Mouse (Mus musculus) kidney, postnatal 25 days (tissue): ENCODE measurements around the gene Tmem198.

Experiments used
- DNase-seq, 2 experiments: peaks; one replicate each; pipeline ENCODE4 v3.0.0; 2021; ENCODE audit warnings: mixed read lengths in 2 of 2

Tmem198 gene

DNA sequence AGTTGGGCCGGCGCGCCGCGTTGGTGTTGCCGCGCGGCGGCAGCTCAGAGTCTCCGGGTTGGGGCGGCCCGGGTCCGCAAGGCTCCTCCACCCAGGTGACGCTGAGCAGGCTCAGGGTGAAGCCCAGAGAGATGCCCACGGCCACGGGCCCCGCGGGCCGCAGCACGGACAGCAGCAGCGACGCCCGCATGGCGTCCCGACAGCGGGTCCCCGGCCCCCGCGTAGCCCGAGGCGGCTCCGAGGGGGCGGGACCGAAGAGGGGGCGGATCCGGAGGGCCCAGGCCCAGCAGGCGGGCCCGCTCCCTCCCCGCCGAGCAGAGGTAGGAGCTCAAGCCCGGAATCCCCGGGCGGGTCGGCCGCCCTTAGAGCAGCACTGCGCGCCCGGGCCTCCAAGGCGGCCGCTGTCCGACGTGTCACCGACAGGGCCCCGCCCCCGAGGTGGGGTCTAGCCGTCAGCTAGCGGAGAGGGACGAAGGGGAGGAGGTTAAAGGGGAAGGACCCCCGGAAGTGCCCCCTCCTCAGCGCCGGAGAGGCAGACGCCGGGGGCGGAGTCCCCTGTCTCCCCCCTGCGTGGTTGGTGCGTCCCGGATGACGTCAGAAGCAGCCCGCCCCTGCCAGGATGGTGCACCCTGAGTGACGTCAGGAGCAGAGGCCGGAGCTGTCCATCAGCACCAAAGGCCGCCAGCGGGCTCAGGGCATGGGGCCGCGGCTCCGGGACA lies at the start of gene Tmem198, which contains the start of gene Chpf:
TSS of gene Tmem198 (plus strand) at position 617 of the 719 bp plus-strand sequence.
TSS of gene Chpf (minus strand) at position 392 of the 719 bp plus-strand sequence.
- peak; percentile 97 to 98 for DNase-seq

DNA sequence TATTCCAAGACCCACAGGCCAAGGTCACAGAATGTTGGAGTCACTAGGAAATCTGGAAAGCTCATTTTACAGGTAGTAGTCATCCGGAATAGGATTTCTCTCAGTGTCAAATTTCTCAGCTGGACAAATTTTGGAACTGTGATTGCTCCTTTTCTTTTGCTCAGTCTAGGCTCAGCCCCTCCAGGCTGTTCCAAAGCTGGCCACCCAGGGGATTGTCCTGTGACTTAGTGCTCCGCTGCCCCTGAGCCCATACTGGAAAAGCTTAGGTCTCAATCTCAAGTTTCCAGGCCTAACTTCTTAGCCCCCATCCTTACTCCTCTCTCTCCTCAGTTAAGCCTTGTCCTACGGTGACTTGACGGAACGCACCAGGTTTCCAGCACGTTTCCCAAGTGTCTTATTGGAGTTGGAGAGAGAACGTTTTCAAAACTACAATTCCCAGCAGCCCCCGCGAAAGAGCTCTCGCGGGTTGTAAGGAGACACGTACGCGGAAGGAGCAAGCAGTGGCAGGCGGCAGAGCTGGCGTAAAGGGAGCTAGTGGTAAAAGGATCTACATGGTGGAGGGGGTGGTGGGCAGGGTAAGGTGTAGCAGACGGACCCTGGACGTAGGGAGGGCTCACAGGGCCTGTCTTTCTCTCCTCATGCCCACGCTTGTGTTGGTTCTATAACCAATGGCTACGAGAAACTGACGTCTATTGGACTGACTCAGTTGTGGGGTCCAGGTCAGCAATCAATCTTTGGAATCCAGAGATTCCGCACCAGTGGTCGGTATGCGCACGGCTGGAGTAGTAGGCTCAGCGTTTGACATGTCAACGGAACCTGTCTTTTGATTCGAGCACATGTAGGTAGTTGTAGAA lies 43.6 kb upstream of the Tmem198 start, which contains the start of gene Gmppa:
TSS of gene Gmppa (plus strand) at position 456 of the 854 bp plus-strand sequence.
- peak; percentile 87 to 92 for DNase-seq

DNA sequence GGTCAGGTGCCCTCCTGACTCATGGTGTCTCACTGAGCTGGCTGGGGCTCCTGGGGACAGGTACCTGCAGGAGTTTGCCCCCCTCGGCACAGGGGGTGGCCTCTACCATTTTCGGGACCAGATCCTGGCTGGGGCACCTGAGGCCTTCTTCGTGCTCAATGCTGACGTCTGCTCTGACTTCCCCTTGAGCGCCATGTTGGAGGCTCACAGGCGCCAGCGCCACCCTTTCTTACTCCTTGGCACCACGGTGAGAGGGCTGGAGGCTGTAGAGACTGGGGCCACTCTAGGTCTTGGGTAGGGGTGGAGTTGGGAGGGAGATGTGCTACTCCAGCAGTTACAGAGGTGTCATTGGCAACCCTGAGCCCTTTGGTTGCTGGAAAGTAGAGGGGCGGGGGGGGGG lies 40.5 kb upstream of the Tmem198 start:
- DNase-seq = no peak

DNA sequence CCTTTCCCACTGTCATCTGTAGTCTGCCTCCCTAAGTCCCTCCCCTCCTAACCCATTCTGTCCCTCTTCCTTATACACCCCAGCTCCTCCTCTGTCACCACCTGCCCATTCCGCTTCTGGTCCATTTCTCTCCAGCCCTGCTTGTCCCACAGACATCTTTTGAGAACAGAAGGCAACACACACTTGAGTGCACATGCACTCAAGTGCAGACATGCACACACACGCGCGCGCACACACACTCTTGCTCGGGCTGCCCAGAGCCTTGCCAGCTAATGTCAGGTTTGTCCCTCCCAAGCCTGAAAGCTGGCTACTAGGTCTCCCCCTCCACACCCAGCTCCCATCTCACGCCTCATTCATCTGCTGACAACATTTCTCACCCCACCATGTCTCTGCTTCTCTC lies 38.7 kb upstream of the Tmem198 start:
- no peak for DNase-seq

DNA sequence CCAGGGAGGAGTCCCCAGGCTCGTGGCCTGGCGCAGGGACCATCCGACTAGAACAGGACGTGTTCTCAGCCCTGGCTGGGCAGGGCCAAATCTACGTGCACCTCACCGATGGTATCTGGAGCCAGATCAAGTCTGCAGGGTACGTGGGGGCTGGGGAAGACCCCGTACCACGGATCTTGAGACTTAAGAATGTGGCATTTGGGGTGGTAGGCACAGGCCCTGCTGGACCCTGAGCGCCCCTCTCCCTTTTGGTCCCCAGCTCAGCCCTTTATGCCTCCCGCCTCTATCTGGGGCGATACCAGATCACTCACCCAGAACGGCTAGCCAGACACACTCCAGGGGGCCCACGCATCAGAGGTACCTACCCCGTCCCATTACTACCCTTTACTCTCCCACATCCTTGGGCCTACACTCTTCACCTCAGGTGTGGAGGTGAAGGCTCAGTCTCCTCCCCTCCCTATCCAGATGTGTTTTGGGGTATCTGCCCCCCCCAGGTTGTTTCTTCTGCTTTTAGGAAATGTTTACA lies 37.8 kb upstream of the Tmem198 start:
- DNase-seq = no peak

DNA sequence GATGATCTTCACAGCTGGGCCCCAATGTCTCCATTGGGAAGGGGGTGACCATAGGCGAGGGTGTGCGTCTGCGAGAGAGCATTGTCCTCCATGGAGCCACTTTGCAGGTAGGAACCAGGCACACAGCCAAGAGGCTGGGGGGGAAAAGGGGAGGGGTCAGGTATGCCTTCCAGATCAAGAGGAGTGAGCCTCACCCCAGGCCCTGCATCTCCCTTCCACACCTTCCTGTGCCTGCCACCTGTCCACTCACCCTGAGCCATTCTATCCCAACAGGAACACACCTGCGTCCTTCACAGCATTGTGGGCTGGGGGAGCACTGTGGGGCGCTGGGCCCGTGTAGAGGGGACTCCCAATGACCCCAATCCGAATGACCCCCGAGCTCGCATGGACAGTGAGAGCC lies 37.2 kb upstream of the Tmem198 start:
- DNase-seq = no peak

DNA sequence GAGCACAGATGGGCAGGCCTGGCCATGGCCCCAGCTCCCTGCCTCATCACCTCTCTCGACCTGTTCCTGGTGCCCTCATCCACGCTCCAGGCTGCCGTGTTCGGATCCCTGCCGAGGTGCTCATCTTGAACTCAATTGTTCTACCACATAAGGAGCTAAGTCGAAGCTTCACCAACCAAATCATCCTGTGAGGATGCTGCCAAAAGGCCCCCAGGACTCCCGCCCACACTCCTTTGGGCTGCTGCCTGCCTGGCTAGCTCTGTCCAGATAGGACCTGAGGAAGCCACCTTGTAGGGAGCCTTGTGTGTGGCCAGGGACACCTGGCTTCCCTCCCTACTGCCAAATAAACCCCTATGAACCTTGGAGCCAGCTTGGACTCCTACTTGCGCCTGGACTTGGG lies 36.5 kb upstream of the Tmem198 start:
- no peak for DNase-seq

DNA sequence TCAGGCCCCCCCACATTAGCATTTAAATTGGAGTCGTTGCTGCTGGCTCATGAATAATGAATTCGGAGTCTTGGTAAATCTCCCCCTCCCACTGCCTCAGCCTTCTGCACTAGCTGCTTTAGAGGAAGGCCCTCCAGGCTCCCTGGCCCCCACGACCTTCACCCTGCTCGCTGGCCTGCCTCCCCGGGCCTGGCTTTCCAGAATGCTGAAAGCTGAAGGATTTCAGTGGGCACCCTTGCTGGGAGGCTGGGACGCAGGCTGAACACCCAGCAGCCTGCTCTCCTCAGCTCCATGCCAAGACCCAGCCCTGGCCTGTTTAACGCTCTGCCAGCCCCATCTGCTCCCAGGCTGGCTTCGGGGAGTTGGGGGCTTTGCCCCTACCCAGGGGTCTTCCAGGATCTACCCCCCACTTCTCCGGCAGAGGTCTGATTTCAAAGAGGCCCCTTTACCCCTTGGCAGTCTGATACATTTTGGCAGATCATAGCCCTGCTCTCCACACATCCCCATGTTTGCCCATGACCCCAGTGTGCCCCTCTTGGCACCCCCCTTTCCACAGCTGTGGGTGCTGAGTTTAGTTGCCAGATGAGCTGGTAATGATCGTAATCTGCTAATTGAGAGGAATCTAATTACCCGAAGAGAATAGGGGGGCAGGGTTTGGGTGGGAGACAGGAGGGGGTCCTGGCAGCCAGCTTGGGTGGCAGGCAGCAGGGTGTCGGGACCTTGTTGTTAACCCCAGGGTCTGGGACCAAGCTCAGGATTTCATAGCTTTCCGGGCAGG lies 35.9 kb upstream of the Tmem198 start:
- DNase-seq = no peak

DNA sequence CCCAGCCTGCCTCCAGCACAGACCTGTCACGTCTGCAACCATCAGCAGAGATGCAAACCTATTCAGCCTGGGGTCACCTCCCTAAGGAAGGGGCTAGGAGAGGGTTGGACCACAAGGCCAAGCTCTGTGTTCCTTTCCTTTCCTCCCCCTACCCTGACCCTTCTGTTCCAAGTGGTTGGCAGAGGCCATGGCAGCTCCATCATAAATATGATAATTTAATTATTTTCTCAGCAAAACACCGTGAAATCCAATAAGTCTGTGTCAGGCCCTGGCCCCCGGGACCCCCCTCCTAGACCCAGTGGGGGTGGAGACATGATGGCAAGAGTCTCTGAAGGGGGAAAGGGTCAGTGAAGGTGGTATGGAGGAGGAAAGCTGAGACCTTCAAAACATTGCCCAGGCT lies 35.1 kb upstream of the Tmem198 start:
- no peak for DNase-seq

DNA sequence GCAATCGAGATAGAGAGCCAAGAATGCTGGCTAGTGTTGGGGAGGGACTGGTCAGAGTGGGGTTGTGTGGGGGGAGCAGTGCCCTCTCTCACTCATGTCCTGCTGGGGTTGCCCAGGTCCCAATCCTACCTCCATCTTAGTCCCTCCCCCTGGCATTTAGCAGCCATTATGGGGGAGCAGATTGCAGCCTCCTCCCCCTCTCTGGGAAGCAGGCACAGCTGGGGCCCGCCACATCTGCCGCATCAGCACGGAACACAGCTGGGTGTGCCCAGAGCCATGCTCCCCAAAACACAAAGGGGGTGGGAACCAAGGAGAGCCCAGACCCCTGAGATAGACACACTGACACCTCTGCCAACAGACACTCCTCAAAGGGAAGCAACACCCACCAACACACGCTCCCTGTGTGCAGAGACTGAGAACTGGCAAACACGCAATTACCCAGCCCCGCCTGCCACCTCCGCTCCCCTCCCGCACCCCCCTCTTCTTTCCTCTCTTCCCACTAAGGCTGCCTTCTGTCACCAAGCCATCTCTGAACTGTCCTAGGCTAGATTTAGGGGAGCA lies 34.1 kb upstream of the Tmem198 start:
- DNase-seq = no peak

DNA sequence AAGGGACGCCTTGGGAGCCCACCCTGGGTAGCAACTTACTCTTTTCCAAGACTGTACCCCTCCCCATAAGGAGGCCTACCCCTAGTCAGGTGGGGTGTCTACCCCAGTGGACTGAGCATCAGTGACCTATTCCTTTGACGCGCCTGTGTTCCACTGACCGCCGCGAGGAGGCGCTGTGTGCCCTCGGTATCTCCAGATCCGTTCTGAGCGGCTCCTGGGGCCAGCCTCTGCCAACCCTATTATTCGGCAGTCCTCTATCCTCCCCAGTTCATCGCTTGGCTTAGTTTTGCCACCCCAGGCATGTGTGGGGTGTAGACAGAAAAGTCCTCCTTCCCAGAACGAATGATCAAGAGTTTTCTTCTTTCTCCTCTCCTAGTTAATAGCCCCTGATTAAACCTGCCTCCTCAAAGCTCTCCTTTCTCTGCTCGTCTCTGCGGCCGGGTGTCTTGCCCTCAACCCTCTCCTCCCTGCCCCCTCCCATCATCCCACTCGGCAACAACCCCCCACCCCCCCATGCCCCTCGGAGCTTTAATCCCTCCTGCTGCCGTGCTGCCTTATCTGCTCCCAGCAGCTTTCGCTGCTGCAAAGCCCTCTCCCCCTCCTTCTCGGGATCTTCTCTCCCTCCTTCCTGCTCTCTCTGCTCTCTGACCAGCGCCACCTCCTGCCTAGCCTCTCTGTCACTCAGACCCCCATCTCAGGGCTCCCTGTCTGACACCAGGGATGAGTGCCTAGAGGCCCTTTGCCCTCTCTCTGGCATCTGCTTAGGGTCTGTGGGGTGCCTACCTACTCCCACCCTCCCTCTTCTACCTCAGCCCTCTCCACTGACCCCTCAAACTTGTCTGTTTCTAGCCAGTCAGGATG lies 33.4 kb upstream of the Tmem198 start:
- DNase-seq = peak; percentile 72 to 80

DNA sequence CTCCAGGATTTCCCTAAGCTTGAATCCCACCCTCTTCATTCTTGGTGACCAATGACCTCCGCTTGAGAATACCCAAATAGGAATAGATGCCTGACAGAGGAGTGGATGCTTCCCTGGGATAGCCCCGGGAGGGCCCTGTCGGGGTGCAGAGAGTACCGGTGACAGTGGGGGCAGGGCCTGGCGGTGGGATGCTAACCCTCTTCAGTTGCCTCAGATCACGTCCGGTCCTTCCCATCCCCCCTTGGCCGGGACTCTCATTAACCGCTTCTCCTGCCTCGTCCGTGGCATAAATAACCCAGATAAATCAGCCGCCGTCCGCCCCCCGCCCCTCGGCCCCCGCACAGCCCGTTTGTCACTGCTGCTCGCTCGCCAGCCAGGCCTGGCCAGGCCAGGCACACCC lies 32.7 kb upstream of the Tmem198 start:
- no peak for DNase-seq

DNA sequence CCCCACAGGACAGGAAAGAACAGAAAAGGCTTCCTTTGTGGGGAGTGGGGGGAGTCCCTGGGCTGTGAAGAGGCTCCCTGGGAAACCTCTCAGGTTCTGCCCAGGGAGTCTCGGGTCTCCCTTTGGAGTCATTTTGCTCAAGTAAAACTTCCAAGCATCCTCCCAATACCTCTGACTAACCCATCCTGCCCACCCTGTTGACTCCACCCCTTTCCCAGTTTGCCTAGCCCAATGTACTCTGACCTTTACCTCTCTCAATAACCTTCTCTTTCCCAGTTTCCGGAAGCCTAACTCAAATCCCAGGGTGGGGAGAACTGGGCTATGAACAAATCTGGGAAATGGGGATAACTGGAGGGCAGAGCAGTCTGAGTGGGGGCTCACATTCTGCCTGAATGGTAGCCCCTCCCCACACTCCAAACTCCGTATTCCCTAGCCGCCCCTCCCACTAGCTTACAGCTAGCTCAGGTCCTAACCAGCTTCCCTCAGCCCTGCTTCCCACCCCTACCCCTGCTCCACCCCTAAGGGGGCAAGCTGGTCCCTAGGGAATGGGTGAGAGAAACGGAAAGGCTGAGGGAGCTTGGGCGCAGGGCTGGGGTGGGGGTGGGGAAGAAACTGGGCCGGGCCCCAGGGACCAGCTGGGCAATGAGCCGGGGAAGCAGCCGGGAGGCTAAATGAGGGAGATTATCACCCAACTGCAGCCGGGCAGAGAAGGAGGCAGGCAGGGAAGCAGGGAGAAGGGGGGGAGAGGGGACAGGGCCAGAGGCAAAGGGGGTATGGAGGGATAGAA lies 31.9 kb upstream of the Tmem198 start:
- DNase-seq = no peak

DNA sequence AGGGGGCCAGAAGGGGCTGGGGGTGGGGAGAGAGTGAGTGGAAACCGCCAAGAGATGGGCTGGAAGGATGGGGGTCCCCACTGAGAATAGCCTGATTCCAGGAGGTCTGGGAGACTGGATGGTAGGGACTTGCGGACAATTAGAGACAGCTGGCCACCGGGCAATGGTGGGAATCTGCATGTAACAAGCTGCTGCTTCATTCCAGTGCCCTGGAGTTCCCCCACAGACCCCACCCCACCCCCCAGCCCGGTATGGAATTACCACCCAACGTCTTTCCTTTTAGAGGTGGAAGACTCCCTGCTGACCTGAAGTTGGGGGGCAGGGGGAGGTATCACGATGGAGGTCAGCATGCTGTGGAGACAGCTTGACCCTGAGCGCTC lies 31.3 kb upstream of the Tmem198 start:
- no peak for DNase-seq

DNA sequence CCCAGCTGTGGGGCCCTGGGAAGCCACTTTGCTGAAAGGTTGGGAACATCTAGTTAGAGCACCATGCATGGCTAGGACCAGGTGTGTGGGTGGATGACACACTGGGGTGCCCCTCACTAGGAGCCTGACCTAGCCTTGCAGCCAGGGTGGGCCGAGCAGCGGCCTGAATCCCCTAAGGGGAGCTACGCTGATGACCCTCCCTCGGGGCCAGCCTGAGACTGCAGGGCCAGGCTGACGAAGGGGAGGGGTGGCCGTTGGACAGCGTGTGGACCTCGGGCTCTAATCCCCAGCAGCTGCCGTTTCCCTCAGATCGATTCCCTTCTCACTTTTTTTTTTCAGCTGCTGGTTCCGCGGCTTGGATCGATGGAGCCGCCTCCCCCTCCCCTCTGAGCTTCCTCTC lies 30.4 kb upstream of the Tmem198 start:
- no peak for DNase-seq

DNA sequence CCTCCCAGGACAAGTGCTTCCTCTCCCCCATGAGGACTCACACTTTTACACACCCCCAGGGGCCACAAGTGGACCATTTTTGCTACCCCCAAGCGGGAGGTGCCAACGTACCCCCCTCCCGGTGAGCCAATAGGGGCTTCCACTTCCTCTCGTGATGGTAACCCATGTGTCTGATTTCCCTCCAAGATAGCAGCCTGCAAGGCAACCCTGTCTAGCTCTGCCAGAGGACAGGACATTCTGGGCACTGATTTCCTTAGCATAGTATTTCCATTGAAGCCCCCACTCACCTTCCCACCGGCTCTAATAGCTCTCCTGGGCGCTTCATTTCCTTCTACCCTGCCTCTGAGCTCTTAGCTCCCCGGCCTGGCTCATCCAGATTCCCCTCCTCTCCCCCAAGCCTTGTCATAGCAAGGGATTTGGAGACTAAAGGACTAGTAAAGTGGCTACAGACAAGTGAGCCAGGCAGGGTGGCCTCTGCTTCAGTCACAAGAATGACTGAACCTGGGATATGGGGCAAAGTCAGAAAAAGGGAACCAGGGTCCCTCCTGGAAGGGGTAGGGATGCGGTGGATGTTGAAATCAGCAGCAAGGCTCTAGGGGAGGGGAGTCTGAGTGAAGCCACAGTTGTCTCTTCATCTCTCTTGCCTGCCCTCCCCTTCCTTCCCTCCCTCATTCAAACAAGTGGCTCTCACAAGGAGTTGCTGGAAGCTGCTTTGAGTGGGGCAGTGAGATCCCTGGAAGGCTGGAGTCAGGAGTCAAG lies 29.8 kb upstream of the Tmem198 start:
- DNase-seq = no peak

DNA sequence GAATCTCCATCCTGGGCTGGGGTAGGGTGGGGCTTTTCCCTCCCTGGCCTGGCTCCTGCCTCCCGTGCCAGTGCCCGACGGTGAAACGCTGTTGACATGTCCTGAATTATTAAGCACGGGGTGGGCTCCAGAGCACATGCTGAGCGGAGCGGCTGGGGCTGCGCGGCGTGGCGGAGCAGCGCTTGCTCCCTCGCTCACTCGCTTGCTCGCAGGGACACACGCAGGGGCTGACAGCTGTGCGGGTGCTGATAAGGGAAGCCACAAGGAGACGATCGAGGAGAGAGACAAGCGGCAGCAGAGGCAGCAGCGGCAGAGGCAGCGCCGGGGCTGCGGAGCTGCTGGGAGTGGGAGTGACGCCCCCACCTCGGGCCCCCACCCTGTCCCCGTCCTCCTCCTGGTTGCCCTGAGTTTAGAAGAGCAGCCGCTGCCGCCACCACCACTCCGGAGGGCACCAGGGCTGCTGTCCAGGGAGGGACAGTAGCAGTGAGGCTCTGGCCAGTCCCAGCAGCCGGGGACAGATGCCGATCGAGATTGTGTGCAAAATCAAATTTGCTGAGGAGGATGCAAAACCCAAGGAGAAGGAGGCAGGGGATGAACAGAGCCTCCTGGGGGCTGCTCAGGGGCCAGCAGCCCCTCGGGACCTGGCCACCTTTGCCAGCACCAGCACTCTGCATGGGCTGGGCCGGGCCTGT lies 28.9 kb upstream of the Tmem198 start, which contains the start of gene Asic4:
TSS of gene Asic4 (plus strand) at position 123 of the 692 bp plus-strand sequence.
- no peak for DNase-seq

DNA sequence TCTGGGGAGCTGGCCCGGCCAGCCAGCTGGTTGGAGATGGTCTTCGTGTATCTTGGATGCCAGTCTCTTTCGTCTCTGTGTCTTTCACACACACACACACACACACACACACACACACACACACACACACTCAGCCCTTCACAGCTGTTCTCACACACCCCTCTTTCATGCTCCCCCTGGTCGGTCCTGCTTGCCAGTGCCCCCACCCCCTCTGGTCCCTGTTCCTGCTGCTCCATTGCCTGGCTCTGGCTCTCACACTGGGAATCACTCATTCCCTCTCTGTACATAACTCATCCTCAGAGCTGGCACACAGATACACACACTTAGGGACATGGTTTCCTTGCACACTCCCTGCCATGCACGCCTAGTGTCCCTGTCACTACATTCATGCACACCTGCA lies 27.4 kb upstream of the Tmem198 start:
- no peak for DNase-seq

DNA sequence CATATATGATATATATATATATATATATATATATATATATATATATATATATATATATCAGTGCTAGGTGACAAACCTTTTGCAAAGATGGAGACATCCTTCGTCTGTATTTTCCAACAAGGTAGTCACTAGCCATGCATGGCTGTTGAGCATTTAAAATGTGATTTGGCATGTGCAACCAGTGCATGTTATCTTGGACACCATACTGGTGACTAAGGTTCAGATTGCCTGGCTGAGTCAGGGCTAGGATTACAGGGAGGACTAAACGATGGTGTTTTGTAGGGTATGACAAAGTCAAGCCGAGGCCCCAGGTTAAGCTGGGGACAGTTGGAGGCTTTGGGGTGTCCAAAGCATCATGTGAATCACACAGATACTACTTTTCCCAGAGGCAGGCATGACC lies 23.9 kb upstream of the Tmem198 start:
- DNase-seq = no peak
